Mouse (Mus musculus) embryonic facial prominence, embryonic 15.5 days (tissue): ENCODE results near the gene Pigx. TPM values are rescaled to one million over a fixed set of nuclear protein-coding genes. Genes with fewer than 3 reads are reported as not detected.

Source experiments
- ATAC-seq: fragments of 200-750 bp; cut with Nextera tagmentation; 2 replicates; pipeline ENCODE4 v1.8.0; 2017; ENCODE audit warnings: low read depth, moderate TSS enrichment; ENCODE audit not compliant: insufficient number of reproducible peaks, low FRiP score, low TSS enrichment
- H3K27ac ChIP-seq: fragments of 300-500 bp; sonication (generic); replicated peaks from 2 replicates; pipeline ENCODE4 v1.5.1; 2015; ENCODE audit warnings: mild to moderate bottlenecking, inconsistent platforms
- H3K27me3 ChIP-seq: fragments of 300-500 bp; sonication (generic); 2 replicates; pipeline ENCODE4 v1.6.1; 2015; ENCODE audit warnings: inconsistent platforms
- H3K36me3 ChIP-seq: fragments of 300-500 bp; sonication (generic); 2 replicates; pipeline ENCODE4 v1.6.1; 2015; ENCODE audit warnings: mild to moderate bottlenecking, inconsistent platforms
- H3K4me1 ChIP-seq: fragments of 300-500 bp; sonication (generic); 2 replicates; pipeline ENCODE4 v1.6.1; 2015; ENCODE audit warnings: inconsistent platforms
- H3K4me2 ChIP-seq: fragments of 300-500 bp; sonication (generic); replicated peaks from 2 replicates; pipeline ENCODE4 v1.6.1; 2015; ENCODE audit warnings: mild to moderate bottlenecking, inconsistent platforms
- H3K4me3 ChIP-seq: fragments of 300-500 bp; sonication (generic); replicated peaks from 2 replicates; pipeline ENCODE4 v1.5.1; 2015; ENCODE audit warnings: mild to moderate bottlenecking, inconsistent platforms
- H3K9ac ChIP-seq: fragments of 300-500 bp; sonication (generic); 2 replicates; pipeline ENCODE4 v1.6.1; 2015; ENCODE audit warnings: inconsistent platforms
- H3K9me3 ChIP-seq: fragments of 300-500 bp; sonication (generic); replicated peaks from 2 replicates; pipeline ENCODE4 v1.6.1; 2016; ENCODE audit warnings: inconsistent platforms
- WGBS: fragments of 180-500 bp; shearing (Covaris S2); methylation state at CpG from one replicate; pipeline ENCODE4 v1.1.7; 2015; 5-methylcytosine and 5-hydroxymethylcytosine counted together
- polyA plus RNA-seq: library from polyadenylated mRNA; unstranded; fragments of >200 nt; fragmentation: Nextera tagmentation; extraction: Ambion mirVana; gene quantifications from 2 replicates; pipeline ENCODE4 v1.2.1, GENCODE M21; 2015

Pigx gene
- polyA plus RNA-seq, result 87.5 and 90.5 TPM in 2 replicates

DNA sequence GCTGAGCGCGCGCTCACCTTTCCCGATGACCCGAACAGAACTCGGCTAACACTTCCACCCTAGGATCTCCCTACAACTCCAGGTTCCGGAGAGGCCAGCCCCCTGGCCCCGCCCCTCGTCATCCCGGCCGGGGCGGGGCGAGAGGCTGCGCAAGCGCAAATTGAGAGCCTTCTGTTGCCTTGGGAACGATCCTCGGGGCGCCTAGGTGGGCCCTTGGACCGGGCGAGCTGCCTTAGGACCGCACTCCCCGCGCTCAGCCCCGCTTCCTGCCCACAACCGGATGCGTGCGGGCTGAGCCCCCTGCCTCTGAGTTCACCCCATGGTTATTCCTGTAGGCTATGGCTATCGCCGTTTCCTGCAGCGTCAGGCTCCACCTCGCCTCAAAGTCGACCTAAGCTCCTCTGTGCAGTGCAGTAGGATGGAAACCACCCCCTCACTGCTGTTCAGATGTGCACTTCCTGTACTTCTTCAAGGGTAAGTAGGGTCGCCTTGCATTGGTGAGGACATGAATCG, at the start of gene Pigx, which contains the start of gene Cep19:
TSS of gene Pigx (minus strand) at position 103 of the 513 bp plus-strand sequence.
TSS of gene Cep19 (plus strand) at position 163 of the 513 bp plus-strand sequence.
- H3K4me1 ChIP-seq, result peaks cover 15% of the 10 kb centered on the region
- H3K27me3 ChIP-seq, result no peaks in the 10 kb centered on the region
- peaks cover 18% of the 10 kb centered on the region for H3K36me3 ChIP-seq
- peak; percentile 96 for ATAC-seq
- under 1% methylated on average over 34 of the region's 34 CpGs for whole genome bisulfite sequencing
- H3K4me2 ChIP-seq, result peak within 1 kb of the TSS; percentile 68
- peak within 1 kb of the TSS; percentile 75 for H3K4me3 ChIP-seq
- H3K27ac ChIP-seq, result peak within 1 kb of the TSS; percentile 84
- peak within 1 kb of the TSS; percentile 75 for H3K9ac ChIP-seq
- no peaks in the 10 kb centered on the region for H3K9me3 ChIP-seq

DNA sequence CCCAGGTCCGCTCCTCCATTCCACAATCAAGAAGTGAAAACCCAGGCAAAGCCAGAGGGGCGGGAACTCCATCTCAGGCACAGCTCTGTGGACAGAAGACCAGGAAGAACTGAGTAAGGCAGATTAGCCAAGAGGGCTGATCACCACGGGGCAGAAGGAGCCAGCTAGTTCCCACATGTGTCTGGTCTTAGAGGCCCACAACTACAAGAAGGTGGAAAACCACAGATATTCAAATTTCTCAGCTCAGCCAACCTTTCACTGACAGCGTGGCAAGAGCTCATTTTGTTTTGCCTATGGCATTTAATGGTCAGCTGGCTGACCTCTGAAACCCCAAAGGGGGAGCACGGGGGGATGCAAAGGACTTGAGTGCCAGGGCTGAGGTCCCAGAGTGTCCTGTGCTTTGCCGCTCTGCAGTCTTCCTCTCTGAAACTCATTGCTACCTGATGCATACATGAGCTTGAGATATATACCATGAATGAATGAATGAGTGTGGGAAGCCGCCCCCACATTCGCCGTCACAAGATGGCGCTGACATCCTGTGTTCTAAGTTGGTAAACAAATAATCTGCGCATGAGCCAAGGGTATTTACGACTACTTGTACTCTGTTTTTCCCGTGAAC, 48.2 kb upstream of the Pigx start:
- Histone ChIP-seq H3K27me3 (no peaks in the 10 kb centered on the region), H3K4me1 (no peaks in the 10 kb centered on the region), H3K9me3 (0 out of 2 replicates have a peak, but pooled peaks cover 7% of the 10 kb centered on the region), H3K27ac (no peak overlapping the region), H3K4me2 (0 out of 2 replicates have a peak overlapping the region, but pooled peaks have one; percentile 12), H3K4me3 (no peak overlapping the region; the same call in 1 of the 2 replicates), H3K36me3 (peaks cover 18% of the 10 kb centered on the region), H3K9ac (no peak overlapping the region)
- WGBS, result 61% methylated on average over 12 of the region's 13 CpGs
- no peak for ATAC-seq

- ATAC-seq, result no peak
- Histone ChIP-seq H3K4me2 (no peak overlapping the region), H3K9ac (no peak overlapping the region), H3K9me3 (0 out of 2 replicates have a peak, but pooled peaks cover 7% of the 10 kb centered on the region), H3K4me3 (no peak overlapping the region), H3K27me3 (no peaks in the 10 kb centered on the region), H3K27ac (no peak overlapping the region), H3K4me1 (no peaks in the 10 kb centered on the region), H3K36me3 (peaks cover 18% of the 10 kb centered on the region)
- WGBS, result 88% methylated on average over 17 of the region's 17 CpGs
Observed at GRCm38 (mm10) chr16:32144592-32144991, 45.1 kb upstream of the Pigx start.

GRCm38 (mm10) chr16:32143766-32144165, 44.2 kb upstream of the Pigx start:
- no peak overlapping the region for H3K9ac ChIP-seq
- no peak overlapping the region for H3K27ac ChIP-seq
- WGBS, result 88% methylated on average over 15 of the region's 15 CpGs
- H3K4me2 ChIP-seq, result no peak overlapping the region
- peaks cover 18% of the 10 kb centered on the region for H3K36me3 ChIP-seq
- no peaks in the 10 kb centered on the region for H3K27me3 ChIP-seq
- H3K9me3 ChIP-seq, result 0 out of 2 replicates have a peak, but pooled peaks cover 7% of the 10 kb centered on the region
- no peak overlapping the region for H3K4me3 ChIP-seq
- no peak for ATAC-seq
- H3K4me1 ChIP-seq, result no peaks in the 10 kb centered on the region

DNA sequence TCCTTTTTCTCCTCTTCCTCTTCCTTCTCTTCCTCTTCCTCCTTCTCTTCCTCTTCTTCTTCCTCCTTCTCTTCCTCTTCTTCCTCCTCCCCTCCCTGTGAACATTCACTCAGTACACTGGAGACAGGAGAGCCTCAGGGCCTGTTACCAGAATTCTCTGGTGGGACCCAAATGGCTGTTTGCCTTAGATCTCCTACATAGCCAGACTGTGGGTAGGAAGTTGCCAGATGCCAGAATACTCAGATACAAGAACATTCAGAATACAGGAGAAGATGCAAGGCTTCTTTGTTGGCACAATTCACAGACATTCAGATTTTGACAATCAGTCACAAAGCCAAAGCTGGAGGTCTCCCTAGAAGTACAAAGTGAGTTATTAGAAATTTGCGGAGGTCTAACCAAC, 39.4 kb upstream of the Pigx start:
- Histone ChIP-seq H3K27ac (no peak overlapping the region), H3K27me3 (no peaks in the 10 kb centered on the region), H3K9ac (no peak overlapping the region), H3K36me3 (peaks cover 11% of the 10 kb centered on the region), H3K4me3 (no peak overlapping the region), H3K4me2 (no peak overlapping the region), H3K4me1 (no peaks in the 10 kb centered on the region), H3K9me3 (0 out of 2 replicates have a peak, but pooled peaks cover 7% of the 10 kb centered on the region)
- no peak for ATAC-seq
- 89% methylated on average over 1 of the region's 1 CpGs for WGBS

GRCm38 (mm10) chr16:32135842-32136357, 36.4 kb upstream of the Pigx start:
- no peak overlapping the region for H3K27ac ChIP-seq

DNA sequence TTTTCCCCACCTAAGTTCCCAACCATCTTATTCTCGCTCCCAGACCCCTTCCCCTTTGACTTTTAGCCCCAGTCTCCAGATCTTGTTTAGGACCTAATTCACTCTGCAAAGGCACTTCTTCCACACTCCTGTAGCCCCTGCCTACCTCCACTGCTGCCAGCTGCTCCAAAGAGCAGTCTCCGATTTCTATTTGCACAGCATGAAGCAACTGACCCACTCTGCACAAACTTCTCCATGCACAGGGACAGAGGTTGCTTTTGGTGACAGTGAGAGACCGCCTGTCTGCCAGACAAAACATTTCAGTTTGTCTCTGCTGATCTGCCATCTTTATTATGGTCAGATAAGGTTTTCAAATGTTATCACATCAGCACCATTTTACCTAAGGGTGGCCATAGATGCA, 33.6 kb upstream of the Pigx start:
- no peak for ATAC-seq
- H3K9ac ChIP-seq, result no peak overlapping the region

More at GRCm38 (mm10) chr16:32135842-32136357, 36.4 kb upstream of the Pigx start:
- Histone ChIP-seq H3K27me3 (no peaks in the 10 kb centered on the region), H3K9ac (no peak overlapping the region), H3K4me2 (no peak overlapping the region), H3K4me1 (no peaks in the 10 kb centered on the region), H3K4me3 (no peak overlapping the region), H3K36me3 (no peaks in the 10 kb centered on the region), H3K9me3 (no peaks in the 10 kb centered on the region)
- 72% methylated on average over 7 of the region's 7 CpGs for WGBS
- no peak for ATAC-seq

GRCm38 (mm10) chr16:32130190-32130826, 30.8 kb upstream of the Pigx start:
- Histone ChIP-seq H3K9ac (no peak overlapping the region), H3K27ac (no peak overlapping the region), H3K4me3 (no peak overlapping the region), H3K4me2 (no peak overlapping the region; the same call in 1 of the 2 replicates), H3K36me3 (no peaks in the 10 kb centered on the region), H3K9me3 (no peaks in the 10 kb centered on the region), H3K27me3 (no peaks in the 10 kb centered on the region), H3K4me1 (no peaks in the 10 kb centered on the region)
- 63% methylated on average over 16 of the region's 16 CpGs for WGBS
- ATAC-seq, result no peak; the same call in 1 of the 2 replicates

More for the DNA sequence above, 33.6 kb upstream of the Pigx start:
- Histone ChIP-seq H3K27ac (no peak overlapping the region), H3K27me3 (no peaks in the 10 kb centered on the region), H3K4me1 (no peaks in the 10 kb centered on the region), H3K36me3 (no peaks in the 10 kb centered on the region), H3K9me3 (no peaks in the 10 kb centered on the region), H3K4me2 (no peak overlapping the region), H3K4me3 (no peak overlapping the region)
- 81% methylated on average over 3 of the region's 3 CpGs for WGBS

DNA sequence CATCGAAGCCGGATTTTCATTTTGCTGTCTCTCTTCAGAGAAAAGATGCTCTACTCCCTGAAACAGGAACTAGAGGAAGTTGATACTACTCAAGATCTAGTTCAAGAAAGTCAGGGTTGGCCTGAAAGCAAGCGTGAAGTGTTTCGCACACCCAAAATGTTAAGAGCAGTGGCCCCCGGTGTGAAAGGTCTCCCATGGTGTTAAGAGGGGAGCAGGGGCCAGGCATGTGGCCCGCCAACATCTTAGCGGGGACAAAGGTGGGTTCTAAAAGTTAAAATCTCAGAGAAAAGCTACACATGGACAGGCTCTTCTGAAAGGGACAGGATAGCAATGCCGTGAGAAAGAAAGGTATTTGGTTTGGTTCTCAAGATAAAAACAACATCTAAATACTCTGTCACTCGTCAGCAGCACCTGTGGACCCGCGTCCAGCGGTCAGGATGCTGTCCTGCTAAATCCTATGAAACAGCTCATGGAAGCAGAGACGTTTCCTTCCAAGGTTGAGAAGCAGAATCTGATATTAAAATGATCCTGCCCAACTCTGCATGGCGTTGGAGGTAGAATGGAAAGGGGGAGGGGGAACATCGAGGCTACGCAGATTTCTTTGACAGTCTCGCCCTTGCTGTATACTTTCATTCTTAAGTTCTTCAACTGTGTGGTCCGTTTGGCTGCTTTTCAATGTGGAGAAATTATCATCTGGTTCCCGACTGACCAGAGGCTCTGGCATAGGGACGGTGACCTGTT, 30.1 kb upstream of the Pigx start:
- 74% methylated on average over 20 of the region's 20 CpGs for WGBS
- no peak for ATAC-seq
- Histone ChIP-seq H3K9ac (no peak overlapping the region), H3K36me3 (no peaks in the 10 kb centered on the region), H3K4me1 (no peaks in the 10 kb centered on the region), H3K27ac (no peak overlapping the region), H3K4me3 (no peak overlapping the region), H3K4me2 (no peak overlapping the region; the same call in 1 of the 2 replicates), H3K9me3 (no peaks in the 10 kb centered on the region), H3K27me3 (no peaks in the 10 kb centered on the region)

DNA sequence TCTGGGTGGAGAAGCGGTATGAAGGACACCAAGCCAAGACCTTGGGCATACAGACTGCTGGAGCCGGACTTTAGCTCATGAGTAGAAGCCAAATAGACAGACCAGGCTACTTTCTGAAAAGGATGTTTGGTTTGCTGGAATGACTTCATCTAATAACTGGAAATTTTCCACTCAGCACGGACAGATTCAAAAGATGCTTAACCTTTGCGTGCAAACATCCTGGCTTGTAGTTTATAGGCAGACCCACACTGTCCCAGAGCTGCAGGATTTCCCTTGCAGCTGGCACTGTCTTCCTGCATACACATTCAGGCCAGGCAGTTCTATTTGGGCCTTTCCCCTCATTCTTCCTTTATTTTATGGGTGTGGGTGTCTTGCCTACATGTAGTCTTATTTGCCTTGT, 27.5 kb upstream of the Pigx start:
- no peaks in the 10 kb centered on the region for H3K4me1 ChIP-seq
- WGBS, result 80% methylated on average over 4 of the region's 4 CpGs
- ATAC-seq, result no peak
- H3K9me3 ChIP-seq, result no peaks in the 10 kb centered on the region
- no peak overlapping the region; the same call in 1 of the 2 replicates for H3K27ac ChIP-seq
- no peaks in the 10 kb centered on the region for H3K27me3 ChIP-seq
- no peak overlapping the region for H3K4me2 ChIP-seq
- H3K4me3 ChIP-seq, result no peak overlapping the region
- no peaks in the 10 kb centered on the region for H3K36me3 ChIP-seq
- H3K9ac ChIP-seq, result no peak overlapping the region

GRCm38 (mm10) chr16:32125364-32125763, 25.8 kb upstream of the Pigx start:
- H3K36me3 ChIP-seq, result no peaks in the 10 kb centered on the region
- no peaks in the 10 kb centered on the region for H3K9me3 ChIP-seq
- no peak overlapping the region for H3K4me3 ChIP-seq
- ATAC-seq, result no peak
- H3K4me2 ChIP-seq, result no peak overlapping the region
- no peak overlapping the region for H3K27ac ChIP-seq
- WGBS, result 85% methylated on average over 3 of the region's 3 CpGs
- no peaks in the 10 kb centered on the region for H3K4me1 ChIP-seq
- H3K9ac ChIP-seq, result no peak overlapping the region
- H3K27me3 ChIP-seq, result no peaks in the 10 kb centered on the region
